Mouse (Mus musculus): Measurements from ENCODE around the gene Vmn1r34.
"Not testable (repeated sequence)": the region's sequence is repeated elsewhere in the genome, so short reads cannot be mapped to it uniquely, and the experiment has no call there.

Vmn1r34 gene

DNA sequence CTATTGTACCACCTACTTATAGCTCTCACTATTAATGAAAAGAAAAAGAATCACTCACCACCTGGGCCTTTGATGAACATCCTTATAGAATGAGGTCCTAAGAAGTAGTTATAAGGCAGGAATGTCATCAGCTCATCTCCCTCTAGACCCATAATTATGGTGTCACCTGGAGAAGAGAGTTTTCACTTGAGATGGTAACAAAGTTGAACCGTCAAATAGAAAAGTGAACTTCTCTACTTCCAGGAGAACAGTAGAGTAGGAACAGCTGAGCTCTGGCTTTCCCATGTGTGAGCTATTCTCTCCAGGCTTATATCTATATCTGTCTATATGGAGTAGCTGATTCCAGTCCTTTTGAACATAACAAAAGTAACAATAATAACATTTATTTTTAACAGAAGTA is at the start of gene Vmn1r34:
Gene Vmn1r34 (minus strand): TSS at position 101 of the 400 bp plus-strand sequence.
- DNase-seq (ENCODE audit: low spot score), result no peak

DNA sequence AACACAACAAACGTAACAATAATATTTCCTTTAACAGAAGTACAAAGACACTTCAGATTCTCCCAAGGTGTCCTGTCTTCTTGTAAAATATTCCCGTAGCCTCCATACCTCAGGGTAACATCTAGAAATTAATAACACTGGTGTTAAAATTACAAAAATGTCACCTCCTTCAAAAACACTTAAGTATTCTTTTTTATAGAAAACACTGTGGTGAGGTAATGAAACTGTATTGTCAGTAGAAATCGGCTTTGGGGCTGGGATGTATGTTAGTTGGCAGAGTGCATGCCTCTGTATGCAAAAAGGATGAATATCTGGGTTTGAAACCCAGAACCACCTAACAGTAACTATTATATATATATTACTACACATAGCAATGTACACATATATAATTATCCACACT is 42.1 kb upstream of the Vmn1r34 start, which contains the start of gene Vmn1r35:
Gene Vmn1r35 (minus strand): TSS at position 101 of the 400 bp plus-strand sequence.
- DNase-seq (ENCODE audit: low spot score), result no peak

DNA sequence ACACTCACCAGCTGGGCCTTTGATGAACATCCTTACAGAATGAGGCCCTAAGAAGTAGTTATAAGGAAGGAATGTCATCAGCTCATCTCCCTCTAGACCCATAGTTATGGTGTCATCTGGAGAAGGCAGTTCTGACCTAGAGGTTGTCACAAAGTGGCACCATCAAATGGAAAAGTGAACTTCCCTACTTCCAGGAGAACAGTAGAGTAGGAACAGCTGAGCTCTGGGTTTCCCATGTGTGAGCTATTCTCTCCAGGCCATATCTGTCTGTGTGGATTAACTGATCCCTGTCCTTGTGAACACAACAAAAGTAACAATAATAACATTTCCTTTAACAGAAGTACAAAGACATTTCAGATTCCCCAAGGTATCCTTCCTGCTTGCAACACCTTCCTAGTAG is 25.5 kb downstream of the Vmn1r34 start, which contains the start of gene Vmn1r33:
Gene Vmn1r33 (minus strand): TSS at position 101 of the 400 bp plus-strand sequence.
- not testable (repeated sequence) for DNase-seq (ENCODE audit: low spot score)

DNA sequence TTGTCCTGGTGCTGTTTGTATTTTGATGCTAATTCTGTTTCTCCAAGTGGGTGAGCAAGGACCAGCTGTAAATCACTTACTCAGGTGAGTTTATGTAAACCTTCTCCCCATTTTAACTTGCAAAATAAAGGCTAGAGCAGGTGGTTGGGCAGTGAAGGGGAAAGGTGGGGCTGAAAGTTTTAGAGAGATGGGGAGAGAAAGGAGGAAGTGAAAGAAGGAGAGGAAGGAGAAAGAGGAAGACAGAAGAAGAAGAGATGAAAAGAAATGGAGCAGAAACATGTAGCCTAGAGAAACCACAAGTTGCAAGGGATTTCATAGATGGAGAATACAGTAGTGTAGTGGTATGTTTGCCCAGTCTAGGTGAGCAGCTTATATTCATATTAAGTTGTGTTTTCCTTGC is 47.9 kb downstream of the Vmn1r34 start:
- no peak for DNase-seq (ENCODE audit: low spot score)
